Mouse (Mus musculus): ENCODE data around the gene Krt8.
A peak's percentile ranks its signal among the peaks of the same experiment; 100 is the strongest.

The Krt8 gene

GRCm38 (mm10) chr15:101976023-101976422 lies 28.3 kb downstream of the Krt8 start:
- ATAC-seq (ENCODE audit: low TSS enrichment): no peak

GRCm38 (mm10) chr15:101974083-101974845 lies 30.0 kb downstream of the Krt8 start:
- ATAC-seq (ENCODE audit: low TSS enrichment): no peak

GRCm38 (mm10) chr15:101973414-101974077 lies 30.7 kb downstream of the Krt8 start:
- peak; percentile 90 for ATAC-seq (ENCODE audit: low TSS enrichment)

- no peak for ATAC-seq (ENCODE audit: low TSS enrichment)
Observed at GRCm38 (mm10) chr15:101970536-101970935, 33.7 kb downstream of the Krt8 start.

DNA sequence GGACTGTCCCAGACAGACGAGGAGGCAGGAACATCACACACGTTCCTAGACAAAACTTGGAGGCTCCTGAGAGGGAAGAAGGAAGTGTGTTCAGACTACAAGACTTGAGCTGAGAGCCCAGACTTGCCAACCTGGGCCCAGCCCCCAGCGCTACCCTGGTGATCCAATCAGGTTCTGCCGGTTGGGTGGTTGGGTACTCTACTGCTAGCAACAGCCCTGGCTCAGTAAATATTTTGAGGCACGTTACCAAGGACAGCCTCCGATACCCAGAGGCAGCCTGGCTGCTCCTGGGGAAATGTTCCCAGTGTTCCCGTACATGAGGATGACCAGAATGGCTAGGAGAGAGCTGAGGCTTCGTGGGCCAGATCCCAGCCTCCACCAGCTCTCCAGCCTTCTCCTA lies 37.5 kb downstream of the Krt8 start:
- no peak for ATAC-seq (ENCODE audit: low TSS enrichment)

GRCm38 (mm10) chr15:101958891-101959290 lies 45.4 kb downstream of the Krt8 start:
- ATAC-seq (ENCODE audit: low TSS enrichment): no peak

- ATAC-seq (ENCODE audit: low TSS enrichment): no peak
Observed at GRCm38 (mm10) chr15:101954187-101954586, 50.1 kb downstream of the Krt8 start, which contains the start of gene Krt78. Gene Krt78 (minus strand): TSS chr15:101954287.

- ATAC-seq (ENCODE audit: low TSS enrichment): no peak
Observed at GRCm38 (mm10) chr15:101952733-101953474, 51.4 kb downstream of the Krt8 start.
